Comparison of ENCODE assay signal across 20 mouse cellular contexts in the genomic region with DNA sequence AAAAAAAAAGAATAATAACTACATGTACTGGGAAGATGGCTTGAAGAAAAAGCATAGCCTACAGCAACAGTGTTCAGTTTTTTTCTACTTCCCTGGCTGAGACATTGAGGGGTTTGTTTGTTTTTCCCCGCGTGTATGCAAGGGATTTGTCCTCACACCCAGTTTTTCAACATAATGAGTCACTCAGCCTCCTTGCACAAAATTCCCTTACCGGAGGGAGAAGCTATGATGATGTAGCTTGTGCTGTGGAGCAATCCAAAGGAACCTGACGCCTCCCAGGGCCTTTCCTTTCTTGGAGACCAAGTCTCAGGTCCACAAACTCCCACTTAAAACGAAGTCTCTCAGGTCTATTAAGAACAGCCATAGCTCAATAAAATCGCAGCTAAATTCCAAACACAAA. TPM values are rescaled to one million over a fixed set of nuclear protein-coding genes. Genes with fewer than 3 reads are reported as not detected.
A peak's percentile ranks its signal among the peaks of the same experiment; 100 is the strongest.
DNase-seq lines count a peak whose midpoint lies in the region; ATAC-seq and TF ChIP-seq lines count a peak whose summit lies in the region.
"Had no signal": no experiment of that assay in that cellular context is flagged by ENCODE, and none has a peak within 500 bp of the region (broad histone marks: within the 10 kb centered on the region; RNA-seq: fewer than 3 reads in every experiment).

No protein-coding gene starts in this region.

- no peak for TF ChIP-seq POLR2A in small intestine, adult 2 months (IDR thresholded peaks at IDR 0.05; ENCODE audit: low read depth, low read length)

- H3K4me2 ChIP-seq in hindbrain, embryonic 14.5 days (replicated peaks) = no peak overlapping the region
- H3K4me2 ChIP-seq in lung, embryonic 14.5 days = peak overlapping the region; percentile 91
- peak overlapping the region; percentile 34 for H3K4me2 ChIP-seq in intestine, embryonic 15.5 days (replicated peaks)
- no peak overlapping the region for H3K4me2 ChIP-seq in midbrain, embryonic 16.5 days (ENCODE audit: low read length)

- WGBS in hindbrain, embryonic 10.5 days = 50% methylated on average over 6 of the region's 6 CpGs
- WGBS in hindbrain, embryonic 14.5 days = 58% methylated on average over 6 of the region's 6 CpGs
- 12% methylated on average over 6 of the region's 6 CpGs for whole genome bisulfite sequencing in lung, embryonic 14.5 days
- WGBS in intestine, embryonic 15.5 days = 39% methylated on average over 6 of the region's 6 CpGs
- 17% methylated on average over 6 of the region's 6 CpGs for WGBS in small intestine, adult 2 months
- 59% methylated on average over 6 of the region's 6 CpGs for WGBS in midbrain, embryonic 16.5 days

- H3K27me3 ChIP-seq in hindbrain, embryonic 10.5 days (ENCODE audit: insufficient read depth, poor library complexity, severe bottlenecking) = peaks cover 32% of the 10 kb centered on the region
- H3K27me3 ChIP-seq in hindbrain, embryonic 14.5 days (ENCODE audit: control insufficient read depth, insufficient read depth, low read length) = peaks cover 37% of the 10 kb centered on the region
- peaks cover 22% of the 10 kb centered on the region for H3K27me3 ChIP-seq in lung, embryonic 14.5 days (ENCODE audit: insufficient read depth, low read length)
- H3K27me3 ChIP-seq in intestine, embryonic 15.5 days (replicated peaks) = 0 out of 2 replicates have a peak, but pooled peaks cover 3% of the 10 kb centered on the region
- no peaks in the 10 kb centered on the region for H3K27me3 ChIP-seq in small intestine, adult 2 months (ENCODE audit: control insufficient read depth, insufficient read depth, low read length)
- H3K27me3 ChIP-seq in midbrain, embryonic 16.5 days (ENCODE audit: control insufficient read depth, insufficient read depth, low read depth, low read length) = no peaks in the 10 kb centered on the region

- TF ChIP-seq CTCF in lung, embryonic 14.5 days (IDR thresholded peaks at IDR 0.05; ENCODE audit: low read depth) = no peak
- TF ChIP-seq CTCF in small intestine, adult 2 months (IDR thresholded peaks at IDR 0.05; ENCODE audit: extremely low read depth, insufficient read length, insufficient replicate concordance, low read depth, low read length) = no peak

- no peak for DNase-seq in hindbrain, embryonic 10.5 days (ENCODE audit: low spot score)
- no peak for DNase-seq in hindbrain, embryonic 14.5 days (ENCODE audit: low spot score)
- peak; percentile 18 for DNase-seq in lung, embryonic 14.5 days
- no peak for DNase-seq in lung, postnatal 14 days
- no peak for DNase-seq in adrenal gland, adult 8-10 months
- DNase-seq: adrenal gland, postnatal 14 days; B cell, adult 2 months; cerebellum, adult 18-20 months; kidney, adult 18-20 months; right cerebral cortex, postnatal 4 days had no signal

- no peaks in the 10 kb centered on the region for H3K36me3 ChIP-seq in hindbrain, embryonic 10.5 days
- H3K36me3 ChIP-seq in hindbrain, embryonic 14.5 days (replicated peaks; ENCODE audit: control insufficient read depth, insufficient read depth) = no peaks in the 10 kb centered on the region
- H3K36me3 ChIP-seq in lung, embryonic 14.5 days (ENCODE audit: insufficient read depth) = no peaks in the 10 kb centered on the region
- H3K36me3 ChIP-seq in intestine, embryonic 15.5 days = no peaks in the 10 kb centered on the region
- H3K36me3 ChIP-seq in small intestine, adult 2 months (ENCODE audit: control insufficient read depth, insufficient read depth, low read length) = no peaks in the 10 kb centered on the region
- no peaks in the 10 kb centered on the region for H3K36me3 ChIP-seq in midbrain, embryonic 16.5 days (ENCODE audit: control insufficient read depth, insufficient read depth, low read length)
- H3K36me3 ChIP-seq: hindbrain, embryonic 13.5 days; limb, embryonic 15.5 days; neural tube, embryonic 13.5 days had no signal

- H3K9me3 ChIP-seq in hindbrain, embryonic 10.5 days = no peaks in the 10 kb centered on the region
- no peaks in the 10 kb centered on the region for H3K9me3 ChIP-seq in hindbrain, embryonic 14.5 days (ENCODE audit: control insufficient read depth, low read length)
- H3K9me3 ChIP-seq in lung, embryonic 14.5 days (ENCODE audit: low read depth, low read length) = no peaks in the 10 kb centered on the region
- H3K9me3 ChIP-seq in intestine, embryonic 15.5 days = no peaks in the 10 kb centered on the region
- H3K9me3 ChIP-seq in midbrain, embryonic 16.5 days (replicated peaks; ENCODE audit: control insufficient read depth, low read length, poor library complexity, severe bottlenecking) = no peaks in the 10 kb centered on the region
- H3K9me3 ChIP-seq: hindbrain, embryonic 13.5 days; limb, embryonic 15.5 days; neural tube, embryonic 13.5 days had no signal

- H3K27ac ChIP-seq in hindbrain, embryonic 10.5 days = no peak overlapping the region
- no peak overlapping the region for H3K27ac ChIP-seq in hindbrain, embryonic 14.5 days
- no peak overlapping the region for H3K27ac ChIP-seq in lung, embryonic 14.5 days (ENCODE audit: low read depth)
- no peak overlapping the region for H3K27ac ChIP-seq in intestine, embryonic 15.5 days
- peak overlapping the region; percentile 49; the same call in 1 of the 2 replicates for H3K27ac ChIP-seq in small intestine, adult 2 months (ENCODE audit: insufficient read depth, low read depth, low read length)
- no peak overlapping the region for H3K27ac ChIP-seq in midbrain, embryonic 16.5 days (ENCODE audit: low read length)
- H3K27ac ChIP-seq: hindbrain, embryonic 13.5 days; layer of hippocampus, adult 2 months; left cerebral cortex, adult 2 months; limb, embryonic 15.5 days; neural tube, embryonic 13.5 days had no signal

- 0 out of 2 replicates have a peak overlapping the region, but pooled peaks have one; percentile 2 for H3K4me3 ChIP-seq in hindbrain, embryonic 10.5 days
- H3K4me3 ChIP-seq in hindbrain, embryonic 14.5 days (replicated peaks; ENCODE audit: low read length) = no peak overlapping the region
- no peak overlapping the region; the same call in 1 of the 2 replicates for H3K4me3 ChIP-seq in lung, embryonic 14.5 days (ENCODE audit: low read depth, low read length)
- no peak overlapping the region for H3K4me3 ChIP-seq in intestine, embryonic 15.5 days (replicated peaks)
- H3K4me3 ChIP-seq in small intestine, adult 2 months (ENCODE audit: low read depth, low read length) = peak overlapping the region; percentile 32
- no peak overlapping the region for H3K4me3 ChIP-seq in midbrain, embryonic 16.5 days (ENCODE audit: low read depth, low read length)

- H3K4me1 ChIP-seq in hindbrain, embryonic 10.5 days (replicated peaks) = peaks cover 11% of the 10 kb centered on the region
- H3K4me1 ChIP-seq in hindbrain, embryonic 14.5 days (replicated peaks; ENCODE audit: control insufficient read depth, insufficient read depth, low read length) = peaks cover 7% of the 10 kb centered on the region; the same call in 1 of the 2 replicates
- 0 out of 2 replicates have a peak, but pooled peaks cover 4% of the 10 kb centered on the region for H3K4me1 ChIP-seq in lung, embryonic 14.5 days (ENCODE audit: insufficient read depth)
- peaks cover 10% of the 10 kb centered on the region; the same call in 1 of the 2 replicates for H3K4me1 ChIP-seq in intestine, embryonic 15.5 days (replicated peaks)
- peaks cover 5% of the 10 kb centered on the region for H3K4me1 ChIP-seq in small intestine, adult 2 months (ENCODE audit: control insufficient read depth, insufficient read depth, insufficient read length, low read length)
- 0 out of 2 replicates have a peak, but pooled peaks cover 3% of the 10 kb centered on the region for H3K4me1 ChIP-seq in midbrain, embryonic 16.5 days (ENCODE audit: control insufficient read depth, insufficient read depth, low read length)

- no peak for ATAC-seq in hindbrain, embryonic 14.5 days (ENCODE audit: low FRiP score)
- ATAC-seq in lung, embryonic 14.5 days (ENCODE audit: insufficient read depth) = no peak
- no peak for ATAC-seq in intestine, embryonic 15.5 days
- ATAC-seq in midbrain, embryonic 16.5 days = no peak

- H3K9ac ChIP-seq in hindbrain, embryonic 14.5 days = no peak overlapping the region
- no peak overlapping the region for H3K9ac ChIP-seq in lung, embryonic 14.5 days
- no peak overlapping the region for H3K9ac ChIP-seq in intestine, embryonic 15.5 days
- H3K9ac ChIP-seq in midbrain, embryonic 16.5 days (ENCODE audit: low read depth, low read length) = no peak overlapping the region
- H3K9ac ChIP-seq: limb, embryonic 15.5 days had no signal

RNA-seq across cellular contexts. Expression of a gene that starts 1.3 kb away (rescaled TPM):
- polyA plus RNA-seq in hindbrain, embryonic 10.5 days (2016; fragmentation: Nextera tagmentation; extraction: Ambion mirVana) = 1.0 and 1.7 TPM in 2 replicates
- polyA plus RNA-seq in hindbrain, embryonic 14.5 days (2014; fragmentation: Nextera tagmentation; extraction: Ambion mirVana) = 0.66 and 0.81 TPM in 2 replicates
- polyA plus RNA-seq in lung, embryonic 14.5 days (2014; fragmentation: Nextera tagmentation; extraction: Ambion mirVana) = 3.7 and 5.4 TPM in 2 replicates
- 4.6 and 6.6 TPM in 2 replicates for polyA plus RNA-seq in intestine, embryonic 15.5 days (2015; fragmentation: Nextera tagmentation; extraction: Ambion mirVana)
- 3.9 and 4.3 TPM in 2 replicates for polyA plus RNA-seq in small intestine, adult 2 months (2012; rRNA removed)
- under 1 TPM in 2 of 4 experiments, not detected in 2; 0.03 to 0.09 TPM for total RNA-seq in adrenal gland, adult 8-10 months (2022)
- polyA plus RNA-seq in midbrain, embryonic 16.5 days (2015; fragmentation: Nextera tagmentation; extraction: Ambion mirVana) = 0.31 and 0.59 TPM in 2 replicates
- total RNA-seq: gastrocnemius, adult 18-20 months; granulocyte monocyte progenitor cell, adult 5-6 weeks had no signal

Comparison
In these comparisons a context has a peak if more than half of its experiments do, and no peak if none do; other contexts are left out.
1. H3K4me3 ChIP-seq: peak in hindbrain, embryonic 10.5 days (single experiment) and small intestine, adult 2 months (single experiment); none in hindbrain, embryonic 14.5 days (single experiment), lung, embryonic 14.5 days (single experiment), intestine, embryonic 15.5 days (single experiment) and midbrain, embryonic 16.5 days (single experiment).
2. H3K4me2 ChIP-seq: peak in lung, embryonic 14.5 days (single experiment) and intestine, embryonic 15.5 days (single experiment); none in hindbrain, embryonic 14.5 days (single experiment) and midbrain, embryonic 16.5 days (single experiment).